Mouse (Mus musculus) E14TG2a.4 (cell line): ENCODE results near the gene Abcf2.

ENCODE experiments used
- CTCF ChIP-seq: conservative IDR thresholded peaks from 2 replicates; pipeline ENCODE4 v1.5.1; 2014; ENCODE audit warnings: low read length
- NANOG ChIP-seq: IDR thresholded peaks from 2 replicates; pipeline ENCODE4 v1.6.1; 2014; ENCODE audit warnings: borderline replicate concordance, low read length, mixed read lengths
- POU5F1 ChIP-seq: IDR thresholded peaks from 2 replicates; pipeline ENCODE4 v1.6.1; 2014; ENCODE audit warnings: low read length, borderline replicate concordance

GRCm38 (mm10) chr5:24527780-24528179, 49.5 kb downstream of the Abcf2 start:
- no peak for TF ChIP-seq CTCF
- TF ChIP-seq NANOG: no peak
- TF ChIP-seq POU5F1: no peak
